Mouse (Mus musculus): ENCODE measurements at regions not wholly inside any gene's neighbourhood (a gene's known extent, or its start where the extent isn't known, plus 50 kb on each side); places are given as distances from the start of the nearest gene placed in this dataset.

GRCm38 (mm10) chr8:43407332-43407731 lies 100.6 kb upstream of the Zfp42 start:
- TF ChIP-seq POLR2A (IDR thresholded peaks at IDR 0.05; ENCODE audit: borderline replicate concordance, extremely low read depth, insufficient read depth, insufficient read length, poor library complexity, severe bottlenecking) (no peak), CTCF (IDR thresholded peaks at IDR 0.05; ENCODE audit: borderline replicate concordance, extremely low read depth, insufficient read depth, insufficient read length) (no peak)
- peak; percentile 45 for DNase-seq (ENCODE audit: low read depth)

DNA sequence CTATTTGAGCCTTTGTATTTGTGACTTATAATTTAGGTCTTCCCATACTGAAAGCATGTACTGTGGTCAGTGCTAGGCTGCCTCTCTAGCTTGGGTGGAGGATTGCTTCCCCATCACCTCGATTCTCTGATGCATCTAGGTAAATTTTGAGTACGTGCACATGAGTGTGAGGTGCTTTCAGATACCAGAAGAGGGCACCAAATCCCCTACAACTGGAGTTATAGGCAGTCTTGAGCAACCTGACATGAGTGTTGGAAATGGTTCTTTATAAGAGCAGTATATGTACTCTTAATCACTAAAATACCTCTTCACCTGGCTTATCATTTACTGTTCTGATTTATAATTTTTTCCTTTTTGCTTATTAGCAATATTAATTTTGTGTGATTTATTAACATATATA lies 86.3 kb upstream of the Zfp42 start:
- no peak for TF ChIP-seq POLR2A (IDR thresholded peaks at IDR 0.05; ENCODE audit: borderline replicate concordance, extremely low read depth, insufficient read depth, insufficient read length, poor library complexity, severe bottlenecking)
- TF ChIP-seq CTCF (IDR thresholded peaks at IDR 0.05; ENCODE audit: borderline replicate concordance, extremely low read depth, insufficient read depth, insufficient read length), result no peak
- no peak for DNase-seq (ENCODE audit: low read depth)

GRCm38 (mm10) chr8:43390422-43391170 lies 83.8 kb upstream of the Zfp42 start:
- TF ChIP-seq POLR2A (IDR thresholded peaks at IDR 0.05; ENCODE audit: borderline replicate concordance, extremely low read depth, insufficient read depth, insufficient read length, poor library complexity, severe bottlenecking) (no peak), CTCF (IDR thresholded peaks at IDR 0.05; ENCODE audit: borderline replicate concordance, extremely low read depth, insufficient read depth, insufficient read length) (no peak)
- no peak for DNase-seq (ENCODE audit: low read depth)

Measured in brain, embryonic 14.5 days (tissue).